Mouse (Mus musculus): ENCODE data around the gene Mus81. TPM values are rescaled to one million over a fixed set of nuclear protein-coding genes. Genes with fewer than 3 reads are reported as not detected.
A peak's percentile ranks its signal among the peaks of the same experiment; 100 is the strongest.

Gene Mus81
- total and polyA plus RNA-seq, 2 experiments from 2014 or later, result 32.6 to 54.8 TPM

DNA sequence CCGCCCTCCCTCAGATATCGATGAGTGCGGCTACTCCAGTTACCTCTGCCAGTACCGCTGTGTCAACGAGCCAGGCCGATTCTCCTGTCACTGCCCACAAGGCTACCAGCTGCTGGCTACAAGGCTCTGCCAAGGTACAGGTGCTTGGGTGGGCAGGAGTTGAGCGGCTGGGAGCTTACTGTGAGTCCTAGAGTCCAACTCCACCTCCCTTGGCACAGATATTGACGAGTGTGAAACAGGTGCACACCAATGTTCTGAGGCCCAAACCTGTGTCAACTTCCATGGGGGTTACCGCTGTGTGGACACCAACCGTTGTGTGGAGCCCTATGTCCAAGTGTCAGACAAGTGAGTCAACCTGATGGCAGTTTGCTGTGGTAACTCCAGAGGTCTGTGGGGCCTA, 8.2 kb downstream of the Mus81 start:
- Histone ChIP-seq H3K27me3 (ENCODE audit: insufficient read depth, low read length) (no peaks in the 10 kb centered on the region), H3K4me1 (ENCODE audit: insufficient read depth) (peaks cover 6% of the 10 kb centered on the region; the same call in 1 of the 2 replicates), H3K9ac (no peak overlapping the region), H3K9me3 (ENCODE audit: low read length) (no peaks in the 10 kb centered on the region), H3K27ac (ENCODE audit: low read depth, low read length) (no peak overlapping the region), H3K4me2 (ENCODE audit: low read depth) (no peak overlapping the region), H3K36me3 (ENCODE audit: insufficient read depth) (peaks cover 56% of the 10 kb centered on the region), H3K4me3 (ENCODE audit: low read depth, low read length) (no peak overlapping the region)
- ATAC-seq (no peak), DNase-seq (no peak)
- TF ChIP-seq CTCF (IDR thresholded peaks at IDR 0.05; ENCODE audit: low read depth), result no peak
- 92% methylated on average over 10 of the region's 10 CpGs for WGBS

DNA sequence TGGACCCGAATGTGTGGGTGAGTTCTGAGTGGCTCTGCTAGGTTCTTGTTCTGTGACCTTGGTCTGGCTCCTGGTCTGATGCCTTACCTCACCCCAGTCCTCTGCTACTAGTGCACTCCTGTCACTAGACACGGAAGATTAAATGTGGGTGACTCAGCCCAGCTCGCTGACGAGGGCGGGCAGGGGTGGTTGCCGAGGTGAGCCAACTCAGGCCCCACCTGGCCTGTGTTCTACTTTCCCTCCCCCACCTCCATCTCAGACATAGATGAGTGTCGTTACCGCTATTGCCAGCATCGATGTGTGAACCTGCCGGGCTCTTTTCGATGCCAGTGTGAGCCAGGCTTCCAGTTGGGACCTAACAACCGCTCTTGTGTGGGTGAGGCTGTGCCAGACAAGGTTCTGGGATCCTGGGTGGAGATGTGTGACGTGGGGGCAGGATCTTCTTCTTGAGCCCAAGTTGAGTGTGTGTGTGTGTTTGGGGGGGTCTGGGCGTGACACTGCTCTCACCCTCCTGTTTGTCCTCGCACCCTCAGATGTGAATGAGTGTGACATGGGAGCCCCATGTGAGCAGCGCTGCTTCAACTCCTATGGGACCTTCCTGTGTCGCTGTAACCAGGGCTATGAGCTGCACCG, 10.4 kb downstream of the Mus81 start:
- Histone ChIP-seq H3K4me1 (ENCODE audit: insufficient read depth) (peaks cover 6% of the 10 kb centered on the region; the same call in 1 of the 2 replicates), H3K27ac (ENCODE audit: low read depth, low read length) (no peak overlapping the region), H3K27me3 (ENCODE audit: insufficient read depth, low read length) (no peaks in the 10 kb centered on the region), H3K9me3 (ENCODE audit: low read length) (no peaks in the 10 kb centered on the region), H3K4me2 (ENCODE audit: low read depth) (no peak overlapping the region), H3K4me3 (ENCODE audit: low read depth, low read length) (no peak overlapping the region), H3K36me3 (ENCODE audit: insufficient read depth) (peaks cover 36% of the 10 kb centered on the region), H3K9ac (no peak overlapping the region)
- ATAC-seq (no peak), DNase-seq (no peak)
- no peak for TF ChIP-seq CTCF (IDR thresholded peaks at IDR 0.05; ENCODE audit: low read depth)
- 86% methylated on average over 18 of the region's 18 CpGs for WGBS

DNA sequence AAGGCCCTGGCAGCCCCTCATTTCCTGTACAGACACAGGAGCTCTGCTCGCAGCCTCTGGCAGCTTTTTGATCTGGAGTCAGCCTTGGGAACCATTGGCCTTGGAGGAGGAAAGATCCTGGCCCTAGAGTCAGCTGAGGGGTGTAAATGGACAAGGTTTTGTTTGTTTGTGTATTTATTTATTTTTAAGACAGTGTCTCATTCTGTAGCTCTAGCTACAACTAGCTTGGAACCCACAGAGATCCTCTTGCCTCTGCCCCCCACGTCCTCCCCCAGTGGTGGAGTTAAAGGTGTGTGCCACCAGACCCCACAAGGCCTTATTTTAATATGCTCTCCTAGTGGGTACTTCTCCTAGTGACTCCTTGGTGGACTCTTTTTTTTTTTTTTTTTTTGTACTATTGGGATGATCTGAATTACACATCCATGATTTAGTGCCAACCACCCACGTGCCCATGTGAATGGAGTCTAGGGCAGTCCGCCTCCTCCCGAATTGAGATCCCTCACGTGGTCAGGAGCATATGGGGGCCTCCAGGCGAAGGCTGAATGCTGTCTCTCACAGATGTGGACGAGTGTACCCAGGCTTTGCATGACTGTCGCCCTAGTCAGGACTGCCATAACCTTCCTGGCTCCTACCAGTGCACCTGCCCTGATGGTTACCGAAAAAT, 11.1 kb downstream of the Mus81 start:
- Histone ChIP-seq H3K36me3 (ENCODE audit: insufficient read depth) (peaks cover 29% of the 10 kb centered on the region), H3K4me3 (ENCODE audit: low read depth, low read length) (no peak overlapping the region), H3K9ac (no peak overlapping the region), H3K27me3 (ENCODE audit: insufficient read depth, low read length) (no peaks in the 10 kb centered on the region), H3K9me3 (ENCODE audit: low read length) (no peaks in the 10 kb centered on the region), H3K27ac (ENCODE audit: low read depth, low read length) (no peak overlapping the region), H3K4me2 (ENCODE audit: low read depth) (no peak overlapping the region), H3K4me1 (ENCODE audit: insufficient read depth) (peaks cover 6% of the 10 kb centered on the region; the same call in 1 of the 2 replicates)
- TF ChIP-seq CTCF (IDR thresholded peaks at IDR 0.05; ENCODE audit: low read depth), result no peak
- DNase-seq, result no peak
- WGBS, result 84% methylated on average over 10 of the region's 10 CpGs
- ATAC-seq, result no peak

DNA sequence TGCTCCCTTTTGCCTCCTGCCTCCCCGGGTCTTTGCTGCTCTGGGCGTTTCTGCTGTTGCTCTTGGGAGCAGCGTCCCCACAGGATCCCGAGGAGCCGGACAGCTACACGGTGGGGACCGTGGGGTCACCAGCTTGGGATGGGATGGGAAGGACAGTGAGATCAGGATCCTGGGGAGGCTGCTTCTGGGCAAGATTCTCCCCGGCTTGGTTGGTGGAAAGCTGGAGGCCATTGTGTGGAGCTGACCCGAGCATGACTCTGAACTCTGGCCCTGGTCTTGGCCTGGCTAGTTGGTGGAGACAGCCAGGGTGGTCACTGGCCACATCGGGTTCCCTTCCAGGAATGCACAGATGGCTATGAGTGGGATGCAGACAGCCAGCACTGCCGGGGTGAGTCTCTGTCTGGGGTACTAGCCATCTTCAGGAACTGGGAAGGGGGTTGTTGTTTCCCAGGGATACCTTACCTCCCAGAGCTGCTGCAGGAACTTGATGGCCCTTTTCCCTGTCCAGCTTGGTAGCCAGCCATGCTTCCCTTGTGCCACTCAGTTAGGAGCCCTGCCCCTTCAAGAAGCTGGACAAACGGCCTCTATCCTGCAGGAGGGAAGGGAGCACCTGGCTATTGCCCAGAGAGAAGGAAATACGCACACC, 13.0 kb downstream of the Mus81 start:
- no peak for TF ChIP-seq CTCF (IDR thresholded peaks at IDR 0.05; ENCODE audit: low read depth)
- peak overlapping the region; percentile 56 for H3K4me3 ChIP-seq (ENCODE audit: low read depth, low read length)
- peaks cover 14% of the 10 kb centered on the region; the same call in 1 of the 2 replicates for H3K36me3 ChIP-seq (ENCODE audit: insufficient read depth)
- H3K9me3 ChIP-seq (ENCODE audit: low read length), result no peaks in the 10 kb centered on the region
- DNase-seq (no peak), ATAC-seq (peak; percentile 21)
- H3K4me2 ChIP-seq (ENCODE audit: low read depth), result peak overlapping the region; percentile 97
- H3K4me1 ChIP-seq (ENCODE audit: insufficient read depth), result peaks cover 6% of the 10 kb centered on the region; the same call in 1 of the 2 replicates
- no peaks in the 10 kb centered on the region for H3K27me3 ChIP-seq (ENCODE audit: insufficient read depth, low read length)
- peak overlapping the region; percentile 76 for H3K9ac ChIP-seq
- peak overlapping the region; percentile 59 for H3K27ac ChIP-seq (ENCODE audit: low read depth, low read length)
- WGBS, result 19% methylated on average over 13 of the region's 13 CpGs

DNA sequence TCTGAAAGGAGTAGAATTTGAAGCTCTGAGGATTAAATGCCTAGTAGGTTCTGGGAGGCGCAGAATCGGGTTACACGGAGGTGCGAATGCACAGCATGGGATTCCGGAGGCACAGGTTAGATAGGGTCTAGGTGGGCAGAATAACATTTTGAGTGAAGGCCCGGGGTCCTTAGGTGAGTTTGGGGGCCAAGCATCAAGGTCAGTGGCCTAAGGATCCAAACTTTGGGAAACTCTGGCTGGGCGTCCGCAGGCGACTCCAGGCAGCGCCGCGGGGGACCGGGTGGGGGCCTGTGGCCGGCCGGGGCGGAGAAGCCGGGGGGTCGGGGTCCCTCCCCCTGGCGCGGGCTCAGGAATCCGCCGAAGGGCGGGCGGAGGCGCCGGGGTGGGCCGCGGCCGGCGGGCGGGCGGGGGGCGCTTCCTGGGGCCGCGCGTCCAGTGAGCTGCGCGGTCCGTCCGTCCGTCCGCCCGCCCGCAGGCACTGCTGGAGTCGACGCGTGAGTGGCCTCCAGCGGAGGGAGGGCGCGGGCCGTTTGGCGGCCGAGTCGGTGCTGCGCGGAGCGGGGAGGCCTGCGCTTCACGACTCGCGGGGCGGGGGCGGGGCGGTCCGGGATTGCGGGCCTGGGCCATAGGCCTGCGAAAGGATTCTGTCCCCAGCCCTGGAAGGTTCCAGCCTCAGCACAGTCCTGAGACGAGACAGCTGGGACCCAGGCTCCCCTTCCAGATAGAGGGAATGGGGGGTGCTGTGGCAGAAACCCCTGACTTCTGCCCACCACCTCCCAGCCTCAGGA, 13.7 kb downstream of the Mus81 start:
- ATAC-seq (peak; percentile 75), DNase-seq (peak; percentile 54)
- 4% methylated on average over 56 of the region's 68 CpGs for WGBS
- Histone ChIP-seq H3K9ac (peak overlapping the region; percentile 76), H3K9me3 (ENCODE audit: low read length) (no peaks in the 10 kb centered on the region), H3K27me3 (ENCODE audit: insufficient read depth, low read length) (no peaks in the 10 kb centered on the region), H3K27ac (ENCODE audit: low read depth, low read length) (peak overlapping the region; percentile 59), H3K4me1 (ENCODE audit: insufficient read depth) (peaks cover 6% of the 10 kb centered on the region; the same call in 1 of the 2 replicates), H3K4me3 (ENCODE audit: low read depth, low read length) (peak overlapping the region; percentile 56), H3K4me2 (ENCODE audit: low read depth) (peak overlapping the region; percentile 97), H3K36me3 (ENCODE audit: insufficient read depth) (peaks cover 8% of the 10 kb centered on the region; the same call in 1 of the 2 replicates)
- TF ChIP-seq CTCF (IDR thresholded peaks at IDR 0.05; ENCODE audit: low read depth), result no peak

DNA sequence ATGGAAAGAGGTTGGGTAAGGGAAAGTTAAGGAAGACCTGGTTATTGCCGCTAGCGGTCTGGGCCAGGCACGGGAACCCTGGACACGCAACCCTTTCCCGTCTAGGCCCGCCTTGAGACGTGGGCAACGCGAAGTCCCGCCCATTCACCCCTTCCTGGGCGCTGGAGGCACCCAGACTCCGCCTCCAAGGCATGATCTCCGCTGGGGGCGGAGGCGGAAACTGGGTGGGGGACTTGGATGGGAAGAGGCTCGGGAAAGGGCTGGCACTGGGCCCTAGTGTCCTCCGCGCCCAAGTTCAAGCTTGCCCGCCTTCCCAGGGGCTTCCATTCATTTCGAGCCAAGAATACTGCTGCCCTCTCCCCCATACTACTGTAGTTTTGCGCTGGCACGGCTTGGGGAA, 14.5 kb downstream of the Mus81 start, which contains the start of gene Efemp2:
Gene Efemp2, plus strand, starts transcription at position 235 of the 400 bp plus-strand sequence.
- H3K4me2 ChIP-seq (ENCODE audit: low read depth), result peak within 1 kb of the TSS; percentile 97
- 0 out of 2 replicates have a peak, but pooled peaks cover 2% of the 10 kb centered on the region for H3K36me3 ChIP-seq (ENCODE audit: insufficient read depth)
- peak; percentile 5; the same call in 1 of the 2 replicates for TF ChIP-seq CTCF (IDR thresholded peaks at IDR 0.05; ENCODE audit: low read depth)
- peaks cover 6% of the 10 kb centered on the region; the same call in 1 of the 2 replicates for H3K4me1 ChIP-seq (ENCODE audit: insufficient read depth)
- H3K9me3 ChIP-seq (ENCODE audit: low read length), result no peaks in the 10 kb centered on the region
- no peaks in the 10 kb centered on the region for H3K27me3 ChIP-seq (ENCODE audit: insufficient read depth, low read length)
- peak; percentile 64 for ATAC-seq
- peak within 1 kb of the TSS; percentile 76 for H3K9ac ChIP-seq
- peak within 1 kb of the TSS; percentile 56 for H3K4me3 ChIP-seq (ENCODE audit: low read depth, low read length)
- 1% methylated on average over 22 of the region's 22 CpGs for WGBS
- H3K27ac ChIP-seq (ENCODE audit: low read depth, low read length), result peak within 1 kb of the TSS; percentile 59
- peak; percentile 75 for DNase-seq

Data from forebrain, postnatal 0 days (tissue).